In the genomic region with DNA sequence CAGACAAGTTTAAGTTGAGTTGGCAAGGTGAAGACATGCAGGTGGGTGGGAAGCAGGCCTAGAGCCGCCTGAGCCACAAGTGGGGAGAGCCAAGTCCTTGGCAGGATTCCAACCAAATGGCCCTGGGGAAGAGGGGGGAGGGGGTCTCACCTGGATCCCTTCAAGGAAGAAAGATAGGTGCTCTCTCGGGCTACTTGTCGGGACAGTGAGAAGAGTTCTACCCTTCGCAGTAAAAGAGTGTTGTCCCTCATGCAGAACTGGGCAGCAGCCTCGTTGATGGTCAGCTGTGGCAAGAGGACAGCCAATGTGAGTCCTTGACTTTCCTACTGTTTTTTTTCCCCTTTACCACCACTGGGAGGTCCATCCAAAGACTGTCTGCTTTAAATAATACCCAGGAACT, we compare ENCODE assay signal across 14 mouse cellular contexts. TPM values are rescaled to one million over a fixed set of nuclear protein-coding genes. Genes with fewer than 3 reads are reported as not detected.
DNase-seq lines count a peak whose midpoint lies in the region; ATAC-seq and TF ChIP-seq lines count a peak whose summit lies in the region.
"Had no signal": no experiment of that assay in that cellular context is flagged by ENCODE, and none has a peak within 500 bp of the region (broad histone marks: within the 10 kb centered on the region; RNA-seq: fewer than 3 reads in every experiment).

No protein-coding gene starts in this region.

- no peak for DNase-seq in heart, embryonic 10.5 days (ENCODE audit: low spot score)
- DNase-seq in heart, postnatal 4 days: no peak
- DNase-seq in lung, embryonic 14.5 days: peak; percentile 54
- DNase-seq in lung, postnatal 25 days (ENCODE audit: low spot score): no peak
- DNase-seq in embryonic facial prominence, embryonic 10.5 days (ENCODE audit: low spot score): no peak
- no peak for DNase-seq in left cerebral cortex, postnatal 36 days (ENCODE audit: low spot score in 2 of 2)
- no peak for DNase-seq in layer of hippocampus, postnatal 36 days
- DNase-seq: liver; retina, postnatal 1 day had no signal

- peaks cover 44% of the 10 kb centered on the region for H3K36me3 ChIP-seq in heart, embryonic 10.5 days
- peaks cover 49% of the 10 kb centered on the region for H3K36me3 ChIP-seq in lung, embryonic 14.5 days (ENCODE audit: insufficient read depth)
- H3K36me3 ChIP-seq in embryonic facial prominence, embryonic 10.5 days (replicated peaks): peaks cover 54% of the 10 kb centered on the region
- H3K36me3 ChIP-seq in neural tube, embryonic 13.5 days: no peaks in the 10 kb centered on the region
- H3K36me3 ChIP-seq: forebrain, embryonic 12.5 days; midbrain, embryonic 13.5 days had no signal

- intact Hi-C loops in left cerebral cortex, postnatal 36 days (cut with DNase I): no loop called here

- H3K9me3 ChIP-seq in heart, embryonic 10.5 days: no peaks in the 10 kb centered on the region
- H3K9me3 ChIP-seq in lung, embryonic 14.5 days (ENCODE audit: low read depth, low read length): no peaks in the 10 kb centered on the region
- H3K9me3 ChIP-seq in embryonic facial prominence, embryonic 10.5 days: no peaks in the 10 kb centered on the region
- H3K9me3 ChIP-seq in neural tube, embryonic 13.5 days: no peaks in the 10 kb centered on the region
- H3K9me3 ChIP-seq: forebrain, embryonic 12.5 days; midbrain, embryonic 13.5 days had no signal

- peak overlapping the region; percentile 36; the same call in 1 of the 2 replicates for H3K27ac ChIP-seq in heart, embryonic 10.5 days
- H3K27ac ChIP-seq in lung, embryonic 14.5 days (ENCODE audit: low read depth): peak overlapping the region; percentile 91
- no peak overlapping the region for H3K27ac ChIP-seq in embryonic facial prominence, embryonic 10.5 days (replicated peaks)
- H3K27ac ChIP-seq in neural tube, embryonic 13.5 days (replicated peaks): no peak overlapping the region
- H3K27ac ChIP-seq: forebrain, embryonic 12.5 days; midbrain, embryonic 13.5 days had no signal

- 27% methylated on average over 5 of the region's 5 CpGs for WGBS in heart, embryonic 10.5 days
- WGBS in lung, embryonic 14.5 days: 25% methylated on average over 5 of the region's 5 CpGs
- 26% methylated on average over 5 of the region's 5 CpGs for WGBS in embryonic facial prominence, embryonic 10.5 days
- WGBS in neural tube, embryonic 13.5 days: 12% methylated on average over 5 of the region's 5 CpGs

- 0 out of 2 replicates have a peak overlapping the region, but pooled peaks have one; percentile 78 for H3K4me3 ChIP-seq in heart, embryonic 10.5 days
- H3K4me3 ChIP-seq in lung, embryonic 14.5 days (ENCODE audit: low read depth, low read length): no peak overlapping the region
- peak overlapping the region; percentile 70; the same call in 1 of the 2 replicates for H3K4me3 ChIP-seq in embryonic facial prominence, embryonic 10.5 days
- H3K4me3 ChIP-seq in neural tube, embryonic 13.5 days: no peak overlapping the region
- H3K4me3 ChIP-seq: forebrain, embryonic 12.5 days had no signal

- peak overlapping the region; percentile 88 for H3K4me2 ChIP-seq in lung, embryonic 14.5 days
- H3K4me2 ChIP-seq in neural tube, embryonic 13.5 days: peak overlapping the region; percentile 83; the same call in 1 of the 2 replicates
- H3K4me2 ChIP-seq: forebrain, embryonic 12.5 days; midbrain, embryonic 13.5 days had no signal

- no peak overlapping the region for H3K9ac ChIP-seq in lung, embryonic 14.5 days
- no peak overlapping the region for H3K9ac ChIP-seq in neural tube, embryonic 13.5 days
- H3K9ac ChIP-seq: forebrain, embryonic 12.5 days; midbrain, embryonic 13.5 days had no signal

- no peak for TF ChIP-seq CTCF in lung, embryonic 14.5 days (IDR thresholded peaks at IDR 0.05; ENCODE audit: low read depth)

- H3K4me1 ChIP-seq in heart, embryonic 10.5 days: peaks cover 82% of the 10 kb centered on the region
- H3K4me1 ChIP-seq in lung, embryonic 14.5 days (ENCODE audit: insufficient read depth): peaks cover 31% of the 10 kb centered on the region
- peaks cover 94% of the 10 kb centered on the region for H3K4me1 ChIP-seq in embryonic facial prominence, embryonic 10.5 days
- H3K4me1 ChIP-seq in neural tube, embryonic 13.5 days (replicated peaks): peaks cover 72% of the 10 kb centered on the region

- peaks cover 39% of the 10 kb centered on the region for H3K27me3 ChIP-seq in heart, embryonic 10.5 days (ENCODE audit: insufficient read depth, poor library complexity, severe bottlenecking)
- no peaks in the 10 kb centered on the region for H3K27me3 ChIP-seq in lung, embryonic 14.5 days (ENCODE audit: insufficient read depth, low read length)
- H3K27me3 ChIP-seq in embryonic facial prominence, embryonic 10.5 days (replicated peaks; ENCODE audit: low read depth, poor library complexity, severe bottlenecking): peaks cover 89% of the 10 kb centered on the region
- peaks cover 94% of the 10 kb centered on the region for H3K27me3 ChIP-seq in neural tube, embryonic 13.5 days

- ATAC-seq in lung, embryonic 14.5 days (ENCODE audit: insufficient read depth): no peak
- no peak for ATAC-seq in neural tube, embryonic 13.5 days (ENCODE audit: low read depth)
- ATAC-seq: inflammation-experienced regulatory T-cells, adult 6 months; midbrain, embryonic 13.5 days had no signal

RNA-seq across cellular contexts. Expression of a gene that starts 3.1 kb away (rescaled TPM):
- 7.7 and 8.8 TPM in 2 replicates for polyA plus RNA-seq in heart, embryonic 10.5 days (2016; fragmentation: Nextera tagmentation; extraction: Ambion mirVana)
- total RNA-seq in heart, postnatal 4 days (2021): 1 to 10 TPM; 8.9 TPM
- 11.2 and 13.2 TPM in 2 replicates for polyA plus RNA-seq in lung, embryonic 14.5 days (2014; fragmentation: Nextera tagmentation; extraction: Ambion mirVana)
- 10.0 and 10.7 TPM in 2 replicates for polyA plus RNA-seq in embryonic facial prominence, embryonic 10.5 days (2016; fragmentation: Nextera tagmentation; extraction: Ambion mirVana)
- 3.3 and 3.6 TPM in 2 replicates for polyA plus RNA-seq in neural tube, embryonic 13.5 days (2015; fragmentation: Nextera tagmentation; extraction: Ambion mirVana)
- total RNA-seq in left cerebral cortex, postnatal 36 days (2021): 1 to 10 TPM; 3.5 to 3.9 TPM
- 1 to 10 TPM; 5.1 to 6.7 TPM for total RNA-seq in layer of hippocampus, postnatal 36 days (2021)

RNA-seq across cellular contexts. Expression of a gene that starts 4.8 kb away (rescaled TPM):
- 11.4 and 12.6 TPM in 2 replicates for polyA plus RNA-seq in heart, embryonic 10.5 days (2016; fragmentation: Nextera tagmentation; extraction: Ambion mirVana)
- 10 to 100 TPM; 13.5 to 14.9 TPM for total RNA-seq in heart, postnatal 4 days (2021)
- polyA plus RNA-seq in lung, embryonic 14.5 days (2014; fragmentation: Nextera tagmentation; extraction: Ambion mirVana): 11.6 and 13.5 TPM in 2 replicates
- 11.6 and 12.1 TPM in 2 replicates for polyA plus RNA-seq in embryonic facial prominence, embryonic 10.5 days (2016; fragmentation: Nextera tagmentation; extraction: Ambion mirVana)
- polyA plus RNA-seq in neural tube, embryonic 13.5 days (2015; fragmentation: Nextera tagmentation; extraction: Ambion mirVana): 4.0 and 4.5 TPM in 2 replicates
- total RNA-seq in left cerebral cortex, postnatal 36 days (2021): 10 to 100 TPM; 39.7 to 40.5 TPM
- total RNA-seq in layer of hippocampus, postnatal 36 days (2021): 10 to 100 TPM; 42.7 to 43.8 TPM

RNA-seq across cellular contexts. Expression of a gene that starts 20.8 kb away (rescaled TPM):
- 22.5 and 28.1 TPM in 2 replicates for polyA plus RNA-seq in heart, embryonic 10.5 days (2016; fragmentation: Nextera tagmentation; extraction: Ambion mirVana)
- total RNA-seq in heart, postnatal 4 days (2021): 10 to 100 TPM; 41.7 to 42.1 TPM
- polyA plus RNA-seq in lung, embryonic 14.5 days (2014; fragmentation: Nextera tagmentation; extraction: Ambion mirVana): 27.8 and 28.1 TPM in 2 replicates
- 10.4 and 11.5 TPM in 2 replicates for polyA plus RNA-seq in embryonic facial prominence, embryonic 10.5 days (2016; fragmentation: Nextera tagmentation; extraction: Ambion mirVana)
- polyA plus RNA-seq in neural tube, embryonic 13.5 days (2015; fragmentation: Nextera tagmentation; extraction: Ambion mirVana): 5.9 and 6.0 TPM in 2 replicates
- total RNA-seq in left cerebral cortex, postnatal 36 days (2021): 10 to 100 TPM in 1 of 2 experiments, 1 to 10 TPM in 1; 9.0 to 12.7 TPM
- total RNA-seq in layer of hippocampus, postnatal 36 days (2021): 1 to 10 TPM; 5.1 to 6.2 TPM

RNA-seq across cellular contexts. Expression of a gene that starts 41.4 kb away (rescaled TPM):
- polyA plus RNA-seq in heart, embryonic 10.5 days (2016; fragmentation: Nextera tagmentation; extraction: Ambion mirVana): 0.42 and 0.45 TPM in 2 replicates
- total RNA-seq in heart, postnatal 4 days (2021): under 1 TPM; 0.10 to 0.36 TPM
- polyA plus RNA-seq in lung, embryonic 14.5 days (2014; fragmentation: Nextera tagmentation; extraction: Ambion mirVana): 0.23 and 0.28 TPM in 2 replicates
- 0.54 and 0.71 TPM in 2 replicates for polyA plus RNA-seq in embryonic facial prominence, embryonic 10.5 days (2016; fragmentation: Nextera tagmentation; extraction: Ambion mirVana)
- 0.88 and 0.96 TPM in 2 replicates for polyA plus RNA-seq in neural tube, embryonic 13.5 days (2015; fragmentation: Nextera tagmentation; extraction: Ambion mirVana)
- total RNA-seq in left cerebral cortex, postnatal 36 days (2021): under 1 TPM; 0.49 to 0.59 TPM
- 1 to 10 TPM; 1.0 to 1.3 TPM for total RNA-seq in layer of hippocampus, postnatal 36 days (2021)
- total RNA-seq: granulocyte monocyte progenitor cell, adult 5-6 weeks had no signal
- polyA plus RNA-seq: inflammation-experienced regulatory T-cells, adult 6 months had no signal

RNA-seq across cellular contexts. Expression of a gene that starts 42.6 kb away (rescaled TPM):
- polyA plus RNA-seq in heart, embryonic 10.5 days (2016; fragmentation: Nextera tagmentation; extraction: Ambion mirVana): 37.4 and 51.8 TPM in 2 replicates
- 10 to 100 TPM; 68.8 to 73.0 TPM for total RNA-seq in heart, postnatal 4 days (2021)
- 68.7 and 73.0 TPM in 2 replicates for polyA plus RNA-seq in lung, embryonic 14.5 days (2014; fragmentation: Nextera tagmentation; extraction: Ambion mirVana)
- 66.6 and 70.6 TPM in 2 replicates for polyA plus RNA-seq in embryonic facial prominence, embryonic 10.5 days (2016; fragmentation: Nextera tagmentation; extraction: Ambion mirVana)
- 80.9 and 110 TPM in 2 replicates for polyA plus RNA-seq in neural tube, embryonic 13.5 days (2015; fragmentation: Nextera tagmentation; extraction: Ambion mirVana)
- 100 to 1,000 TPM; 285 to 320 TPM for total RNA-seq in left cerebral cortex, postnatal 36 days (2021)
- 100 to 1,000 TPM; 268 to 307 TPM for total RNA-seq in layer of hippocampus, postnatal 36 days (2021)

Comparison
In these comparisons a context has a peak if more than half of its experiments do, and no peak if none do; other contexts are left out.
1. H3K27ac ChIP-seq: peak in heart, embryonic 10.5 days (single experiment) and lung, embryonic 14.5 days (single experiment); none in embryonic facial prominence, embryonic 10.5 days (single experiment) and neural tube, embryonic 13.5 days (single experiment).
2. H3K4me3 ChIP-seq: peak in heart, embryonic 10.5 days (single experiment) and embryonic facial prominence, embryonic 10.5 days (single experiment); none in lung, embryonic 14.5 days (single experiment) and neural tube, embryonic 13.5 days (single experiment).